Mouse (Mus musculus): Measurements from ENCODE around the gene Olfr1226. TPM values are rescaled to one million over a fixed set of nuclear protein-coding genes. Genes with fewer than 3 reads are reported as not detected.
"Not testable (repeated sequence)": the region's sequence is repeated elsewhere in the genome, so short reads cannot be mapped to it uniquely, and the experiment has no call there.

The Olfr1226 gene
- total RNA-seq (2021) (not detected), polyA plus RNA-seq (2012; rRNA removed) (not detected in 2 replicates)
- long read RNA-seq: 0 reads

- H3K4me1 ChIP-seq (ENCODE audit: control insufficient read depth, insufficient read depth, low read length): no peaks in the 10 kb centered on the region
- H3K27ac ChIP-seq: no peak within 1 kb of the TSS
- H3K4me3 ChIP-seq: no peak within 1 kb of the TSS
- H3K36me3 ChIP-seq (ENCODE audit: control insufficient read depth, insufficient read depth, low read length): no peaks in the 10 kb centered on the region
- 46% methylated on average over 2 of the region's 2 CpGs for WGBS
- no peaks in the 10 kb centered on the region for H3K27me3 ChIP-seq (ENCODE audit: control insufficient read depth, insufficient read depth, low read length)
- H3K9ac ChIP-seq (ENCODE audit: low read depth, low read length): no peak within 1 kb of the TSS
- H3K79me2 ChIP-seq (replicated peaks; ENCODE audit: control insufficient read depth, insufficient read depth, low read length): no peaks in the 10 kb centered on the region
- TF ChIP-seq EP300 (IDR thresholded peaks at IDR 0.05; ENCODE audit: insufficient read depth, low read depth, low read length): no peak
- TF ChIP-seq CTCF (IDR thresholded peaks at IDR 0.05): no peak
- no peak for TF ChIP-seq POLR2A (IDR thresholded peaks at IDR 0.05; ENCODE audit: insufficient read depth, low read depth, low read length)
- intact Hi-C loops (cut with DNase I): no loop called here
- no peak for DNase-seq
These were observed at the start of gene Olfr1226 for GRCm38 (mm10) chr2:89199948-89200347. TSS of gene Olfr1226 (minus strand) at chr2:89200048.

GRCm38 (mm10) chr2:89196325-89196982, 3.4 kb downstream of the Olfr1226 start:
- intact Hi-C loops (cut with DNase I): no loop called here
- Histone ChIP-seq H3K4me3 (no peak overlapping the region), H3K27ac (no peak overlapping the region), H3K4me1 (ENCODE audit: control insufficient read depth, insufficient read depth, low read length) (no peaks in the 10 kb centered on the region), H3K9ac (ENCODE audit: low read depth, low read length) (no peak overlapping the region), H3K27me3 (ENCODE audit: control insufficient read depth, insufficient read depth, low read length) (no peaks in the 10 kb centered on the region), H3K79me2 (replicated peaks; ENCODE audit: control insufficient read depth, insufficient read depth, low read length) (no peaks in the 10 kb centered on the region), H3K36me3 (ENCODE audit: control insufficient read depth, insufficient read depth, low read length) (no peaks in the 10 kb centered on the region)
- no peak for DNase-seq
- TF ChIP-seq EP300 (IDR thresholded peaks at IDR 0.05; ENCODE audit: insufficient read depth, low read depth, low read length) (no peak), POLR2A (IDR thresholded peaks at IDR 0.05; ENCODE audit: insufficient read depth, low read depth, low read length) (no peak), CTCF (IDR thresholded peaks at IDR 0.05) (no peak)
- WGBS: 68% methylated on average over 3 of the region's 3 CpGs

- no peak for TF ChIP-seq EP300 (IDR thresholded peaks at IDR 0.05; ENCODE audit: insufficient read depth, low read depth, low read length)
- TF ChIP-seq POLR2A (IDR thresholded peaks at IDR 0.05; ENCODE audit: insufficient read depth, low read depth, low read length): no peak
- TF ChIP-seq CTCF (IDR thresholded peaks at IDR 0.05): no peak
- WGBS: 74% methylated on average over 1 of the region's 1 CpGs
- Histone ChIP-seq H3K4me3 (no peak within 1 kb of the TSS), H3K4me1 (ENCODE audit: control insufficient read depth, insufficient read depth, low read length) (no peaks in the 10 kb centered on the region), H3K27ac (no peak within 1 kb of the TSS), H3K79me2 (replicated peaks; ENCODE audit: control insufficient read depth, insufficient read depth, low read length) (no peaks in the 10 kb centered on the region), H3K9ac (ENCODE audit: low read depth, low read length) (no peak within 1 kb of the TSS), H3K27me3 (ENCODE audit: control insufficient read depth, insufficient read depth, low read length) (no peaks in the 10 kb centered on the region), H3K36me3 (ENCODE audit: control insufficient read depth, insufficient read depth, low read length) (no peaks in the 10 kb centered on the region)
- no peak for DNase-seq
- intact Hi-C loops (cut with DNase I): no loop called here
These were observed 25.3 kb downstream of the Olfr1226 start, which contains the start of gene Olfr1225 for GRCm38 (mm10) chr2:89174569-89174968. TSS of gene Olfr1225 (minus strand) at chr2:89174669.

GRCm38 (mm10) chr2:89164711-89165110, 35.1 kb downstream of the Olfr1226 start:
- H3K36me3 ChIP-seq (ENCODE audit: control insufficient read depth, insufficient read depth, low read length); H3K4me1 ChIP-seq (ENCODE audit: control insufficient read depth, insufficient read depth, low read length); H3K4me3 ChIP-seq; DNase-seq; H3K27ac ChIP-seq; H3K27me3 ChIP-seq (ENCODE audit: control insufficient read depth, insufficient read depth, low read length); H3K79me2 ChIP-seq (replicated peaks; ENCODE audit: control insufficient read depth, insufficient read depth, low read length); intact Hi-C loops (cut with DNase I); H3K9ac ChIP-seq (ENCODE audit: low read depth, low read length): not testable (repeated sequence)
- 61% methylated on average over 4 of the region's 4 CpGs for WGBS

GRCm38 (mm10) chr2:89163991-89164390, 35.9 kb downstream of the Olfr1226 start, which contains the start of gene Olfr1224-ps1:
TSS of gene Olfr1224-ps1 (minus strand) at chr2:89164091.
- H3K27ac ChIP-seq; H3K9ac ChIP-seq (ENCODE audit: low read depth, low read length); H3K27me3 ChIP-seq (ENCODE audit: control insufficient read depth, insufficient read depth, low read length); H3K4me1 ChIP-seq (ENCODE audit: control insufficient read depth, insufficient read depth, low read length); DNase-seq; intact Hi-C loops (cut with DNase I); H3K4me3 ChIP-seq; H3K79me2 ChIP-seq (replicated peaks; ENCODE audit: control insufficient read depth, insufficient read depth, low read length); H3K36me3 ChIP-seq (ENCODE audit: control insufficient read depth, insufficient read depth, low read length): not testable (repeated sequence)
- WGBS: 85% methylated on average over 8 of the region's 8 CpGs

- H3K4me3 ChIP-seq: no peak within 1 kb of the TSS
- no peak within 1 kb of the TSS for H3K9ac ChIP-seq (ENCODE audit: low read depth, low read length)
- DNase-seq: no peak
- H3K36me3 ChIP-seq (ENCODE audit: control insufficient read depth, insufficient read depth, low read length): no peaks in the 10 kb centered on the region
- 46% methylated on average over 1 of the region's 1 CpGs for WGBS
- intact Hi-C loops (cut with DNase I): no loop called here
- H3K27ac ChIP-seq: no peak within 1 kb of the TSS
- H3K27me3 ChIP-seq (ENCODE audit: control insufficient read depth, insufficient read depth, low read length): no peaks in the 10 kb centered on the region
- H3K4me1 ChIP-seq (ENCODE audit: control insufficient read depth, insufficient read depth, low read length): no peaks in the 10 kb centered on the region
- TF ChIP-seq EP300 (IDR thresholded peaks at IDR 0.05; ENCODE audit: insufficient read depth, low read depth, low read length) (no peak), CTCF (IDR thresholded peaks at IDR 0.05) (no peak), POLR2A (IDR thresholded peaks at IDR 0.05; ENCODE audit: insufficient read depth, low read depth, low read length) (no peak)
- H3K79me2 ChIP-seq (replicated peaks; ENCODE audit: control insufficient read depth, insufficient read depth, low read length): no peaks in the 10 kb centered on the region
These were observed 48.4 kb downstream of the Olfr1226 start, which contains the start of gene Olfr1223 for GRCm38 (mm10) chr2:89151460-89151859. TSS of gene Olfr1223 (minus strand) at chr2:89151560.

Other genes starting within 250 kb of the Olfr1226 start
- gene Olfr1212, start 246.1 kb downstream of the Olfr1226 start, total RNA-seq (2021): not detected
- gene Olfr1212, start 246.1 kb downstream of the Olfr1226 start, polyA plus RNA-seq (2012; rRNA removed): not detected in 2 replicates
- not detected for gene Gm13762, start 219.8 kb downstream of the Olfr1226 start, total RNA-seq (2021)
- not detected in 2 replicates for gene Gm13762, start 219.8 kb downstream of the Olfr1226 start, polyA plus RNA-seq (2012; rRNA removed)
- not detected for gene Olfr1214, start 207.4 kb downstream of the Olfr1226 start, total RNA-seq (2021)
- gene Olfr1214, start 207.4 kb downstream of the Olfr1226 start, polyA plus RNA-seq (2012; rRNA removed): not detected in 2 replicates
- gene Olfr1215, start 193.1 kb downstream of the Olfr1226 start, total RNA-seq (2021): not detected
- gene Olfr1215, start 193.1 kb downstream of the Olfr1226 start, polyA plus RNA-seq (2012; rRNA removed): not detected in 2 replicates
- gene Olfr1216, start 181.7 kb downstream of the Olfr1226 start, total RNA-seq (2021): not detected
- not detected in 2 replicates for gene Olfr1216, start 181.7 kb downstream of the Olfr1226 start, polyA plus RNA-seq (2012; rRNA removed)
- not detected for gene Olfr1217, start 168.0 kb downstream of the Olfr1226 start, total RNA-seq (2021)
- gene Olfr1217, start 168.0 kb downstream of the Olfr1226 start, polyA plus RNA-seq (2012; rRNA removed): not detected in 2 replicates
- gene Olfr1218, start 138.9 kb downstream of the Olfr1226 start, total RNA-seq (2021): not detected
- gene Olfr1218, start 138.9 kb downstream of the Olfr1226 start, polyA plus RNA-seq (2012; rRNA removed): not detected in 2 replicates
- not detected for gene Olfr1219, start 116.5 kb downstream of the Olfr1226 start, total RNA-seq (2021)
- not detected in 2 replicates for gene Olfr1219, start 116.5 kb downstream of the Olfr1226 start, polyA plus RNA-seq (2012; rRNA removed)
- gene Olfr1220, start 93.2 kb downstream of the Olfr1226 start, total RNA-seq (2021): not detected
- gene Olfr1220, start 93.2 kb downstream of the Olfr1226 start, polyA plus RNA-seq (2012; rRNA removed): not detected in 2 replicates
- gene Olfr1221, start 82.8 kb downstream of the Olfr1226 start, total RNA-seq (2021): not detected
- not detected in 2 replicates for gene Olfr1221, start 82.8 kb downstream of the Olfr1226 start, polyA plus RNA-seq (2012; rRNA removed)
- gene Olfr1222, start 67.0 kb downstream of the Olfr1226 start, total RNA-seq (2021): not detected
- not detected in 2 replicates for gene Olfr1222, start 67.0 kb downstream of the Olfr1226 start, polyA plus RNA-seq (2012; rRNA removed)
- not detected for gene Olfr1223, start 48.5 kb downstream of the Olfr1226 start, total RNA-seq (2021)
- not detected in 2 replicates for gene Olfr1223, start 48.5 kb downstream of the Olfr1226 start, polyA plus RNA-seq (2012; rRNA removed)
- not detected for gene Olfr1224-ps1, start 36.0 kb downstream of the Olfr1226 start, total RNA-seq (2021)
- gene Olfr1224-ps1, start 36.0 kb downstream of the Olfr1226 start, polyA plus RNA-seq (2012; rRNA removed): not detected in 2 replicates
- not detected for gene Olfr1225, start 25.4 kb downstream of the Olfr1226 start, total RNA-seq (2021)
- not detected in 2 replicates for gene Olfr1225, start 25.4 kb downstream of the Olfr1226 start, polyA plus RNA-seq (2012; rRNA removed)
- gene Olfr1228, start 54.0 kb upstream of the Olfr1226 start, total RNA-seq (2021): not detected
- gene Olfr1228, start 54.0 kb upstream of the Olfr1226 start, polyA plus RNA-seq (2012; rRNA removed): not detected in 2 replicates
- gene Olfr1229, start 88.0 kb upstream of the Olfr1226 start, total RNA-seq (2021): not detected
- gene Olfr1229, start 88.0 kb upstream of the Olfr1226 start, polyA plus RNA-seq (2012; rRNA removed): not detected in 2 replicates
- not detected for gene Olfr1230, start 97.2 kb upstream of the Olfr1226 start, total RNA-seq (2021)
- not detected in 2 replicates for gene Olfr1230, start 97.2 kb upstream of the Olfr1226 start, polyA plus RNA-seq (2012; rRNA removed)
- gene Olfr1231, start 107.0 kb upstream of the Olfr1226 start, total RNA-seq (2021): not detected
- gene Olfr1231, start 107.0 kb upstream of the Olfr1226 start, polyA plus RNA-seq (2012; rRNA removed): not detected in 2 replicates
- gene Olfr1232, start 129.6 kb upstream of the Olfr1226 start, total RNA-seq (2021): not detected
- gene Olfr1232, start 129.6 kb upstream of the Olfr1226 start, polyA plus RNA-seq (2012; rRNA removed): not detected in 2 replicates
- gene Olfr1233, start 142.3 kb upstream of the Olfr1226 start, total RNA-seq (2021): not detected
- not detected in 2 replicates for gene Olfr1233, start 142.3 kb upstream of the Olfr1226 start, polyA plus RNA-seq (2012; rRNA removed)
- not detected for gene Olfr1234, start 164.8 kb upstream of the Olfr1226 start, total RNA-seq (2021)
- not detected in 2 replicates for gene Olfr1234, start 164.8 kb upstream of the Olfr1226 start, polyA plus RNA-seq (2012; rRNA removed)
- gene Olfr1238, start 209.6 kb upstream of the Olfr1226 start, total RNA-seq (2021): not detected
- not detected in 2 replicates for gene Olfr1238, start 209.6 kb upstream of the Olfr1226 start, polyA plus RNA-seq (2012; rRNA removed)
- gene Olfr1239, start 220.4 kb upstream of the Olfr1226 start, total RNA-seq (2021): not detected
- not detected in 2 replicates for gene Olfr1239, start 220.4 kb upstream of the Olfr1226 start, polyA plus RNA-seq (2012; rRNA removed)
- gene Olfr1240, start 243.0 kb upstream of the Olfr1226 start, total RNA-seq (2021): not detected
- not detected in 2 replicates for gene Olfr1240, start 243.0 kb upstream of the Olfr1226 start, polyA plus RNA-seq (2012; rRNA removed)

Measured in heart, adult 2 months (tissue).